Mouse (Mus musculus): ENCODE measurements around the gene Dynll1. TPM values are rescaled to one million over a fixed set of nuclear protein-coding genes. Genes with fewer than 3 reads are reported as not detected.
"Not testable (repeated sequence)": the region's sequence is repeated elsewhere in the genome, so short reads cannot be mapped to it uniquely, and the experiment has no call there.

The Dynll1 gene
- polyA plus RNA-seq, 2 experiments from 2014 or later = 272 to 484 TPM

- ATAC-seq = no peak
These were observed 11.6 kb upstream of the Dynll1 start for GRCm38 (mm10) chr5:115312354-115312753.

DNA sequence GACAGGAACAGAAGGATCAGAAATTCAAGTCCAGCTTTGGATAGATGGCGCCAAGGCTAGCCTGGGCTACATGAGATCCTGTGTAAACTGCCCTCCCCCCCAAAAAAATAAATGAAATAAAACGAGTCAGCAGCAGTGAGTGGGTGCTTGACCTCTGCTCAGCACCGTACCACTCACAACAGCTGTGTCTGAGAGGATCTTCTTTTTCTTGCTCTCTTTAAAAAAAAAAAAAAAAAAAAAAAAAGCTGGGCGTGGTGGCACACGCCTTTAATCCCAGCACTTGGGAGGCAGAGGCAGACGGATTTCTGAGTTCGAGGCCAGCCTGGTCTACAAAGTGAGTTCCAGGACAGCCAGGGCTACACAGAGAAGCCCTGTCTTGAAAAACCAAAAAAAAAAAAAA, 1.4 kb upstream of the Dynll1 start:
- not testable (repeated sequence) for ATAC-seq

GRCm38 (mm10) chr5:115301615-115302014, 816 bp upstream of the Dynll1 start:
- no peak for ATAC-seq

GRCm38 (mm10) chr5:115300035-115300744, 609 bp downstream of the Dynll1 start:
- ATAC-seq = peak; percentile 46

GRCm38 (mm10) chr5:115296347-115296746, 4.5 kb downstream of the Dynll1 start:
- no peak for ATAC-seq

DNA sequence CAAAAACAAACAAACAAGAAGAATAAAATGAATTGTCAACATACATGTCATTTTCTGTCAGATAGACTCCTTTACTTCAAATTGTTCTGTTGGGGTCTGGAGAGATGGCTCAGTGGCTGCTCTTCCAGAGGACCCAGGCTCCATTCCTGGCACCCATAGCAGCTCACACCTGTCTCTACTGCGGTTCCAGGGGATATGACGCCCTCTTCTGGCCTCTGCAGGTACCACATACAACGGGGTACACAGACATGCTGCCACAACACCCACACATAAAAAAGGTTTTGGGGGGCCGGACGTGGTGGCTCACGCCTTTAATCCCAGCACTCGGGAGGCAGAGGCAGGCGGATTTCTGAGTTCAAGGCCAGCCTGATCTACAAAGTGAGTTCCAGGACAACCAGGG, 6.6 kb downstream of the Dynll1 start:
- ATAC-seq = no peak

DNA sequence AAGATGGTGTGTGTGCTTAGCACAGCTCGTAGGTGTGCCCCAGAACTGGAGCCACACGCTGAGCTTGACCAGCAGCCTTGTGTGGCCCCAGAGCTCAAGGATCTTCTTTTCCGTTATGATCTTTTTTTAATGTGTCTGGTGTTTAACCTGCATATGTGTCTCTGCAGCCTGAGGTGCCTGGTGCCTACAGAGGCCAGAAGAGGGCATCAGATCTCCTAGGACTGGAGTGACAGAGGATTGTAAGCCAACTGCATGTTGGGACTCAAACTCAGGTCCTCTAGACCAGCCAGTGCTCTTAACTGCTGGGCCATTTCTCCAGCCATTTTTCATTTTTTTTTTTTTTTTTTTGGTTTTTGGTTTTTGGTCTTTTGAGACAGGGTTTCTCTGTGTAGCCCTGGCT, 16.1 kb downstream of the Dynll1 start:
- ATAC-seq = no peak

GRCm38 (mm10) chr5:115280050-115280687, 20.6 kb downstream of the Dynll1 start:
- peak; percentile 15 for ATAC-seq

DNA sequence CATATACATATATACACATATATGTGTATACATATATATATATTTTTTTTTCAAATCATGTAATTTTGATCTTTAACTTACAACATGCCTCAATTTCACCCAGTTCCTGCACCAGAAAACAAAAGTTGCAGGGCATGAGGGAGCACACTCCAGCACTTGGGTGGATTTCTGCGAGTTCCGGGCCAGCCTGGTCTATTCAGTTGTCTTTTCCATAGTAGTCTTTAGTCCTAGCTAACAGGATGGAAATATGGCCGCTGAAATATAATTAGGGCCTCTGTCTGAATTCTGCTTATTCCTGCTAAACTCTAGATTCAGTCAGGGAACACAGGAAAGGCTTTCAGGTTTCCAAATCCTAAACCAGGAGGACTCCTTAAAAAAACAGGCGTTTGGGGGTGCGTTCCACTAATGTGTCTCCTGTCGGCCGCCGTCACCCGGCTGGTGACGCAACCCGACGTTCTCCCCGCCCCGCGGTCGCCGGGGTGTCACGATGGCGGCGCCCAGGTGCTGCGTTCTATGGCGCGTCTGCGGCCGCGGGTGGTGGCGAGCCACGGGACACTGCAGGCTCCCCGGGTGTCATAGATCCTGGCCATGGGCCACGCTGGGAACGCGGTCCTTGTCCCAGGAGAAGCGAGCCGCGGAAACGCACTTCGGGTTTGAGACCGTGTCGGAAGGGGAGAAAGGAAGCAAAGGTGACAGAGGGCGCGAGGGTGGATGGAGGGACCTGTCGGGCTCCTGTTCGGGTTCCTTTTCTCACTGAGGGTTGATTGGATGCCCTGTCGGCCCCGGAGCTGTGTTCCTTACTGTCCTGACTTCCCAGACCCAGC, 21.4 kb downstream of the Dynll1 start, which contains the start of gene Coq5:
Gene Coq5 (plus strand): TSS at position 441 of the 824 bp plus-strand sequence.
- ATAC-seq = peak; percentile 90

GRCm38 (mm10) chr5:115278785-115279184, 22.0 kb downstream of the Dynll1 start:
- ATAC-seq = no peak

- no peak for ATAC-seq
These were observed 22.7 kb downstream of the Dynll1 start for GRCm38 (mm10) chr5:115278053-115278452.

GRCm38 (mm10) chr5:115275998-115276397, 24.8 kb downstream of the Dynll1 start:
- no peak for ATAC-seq

DNA sequence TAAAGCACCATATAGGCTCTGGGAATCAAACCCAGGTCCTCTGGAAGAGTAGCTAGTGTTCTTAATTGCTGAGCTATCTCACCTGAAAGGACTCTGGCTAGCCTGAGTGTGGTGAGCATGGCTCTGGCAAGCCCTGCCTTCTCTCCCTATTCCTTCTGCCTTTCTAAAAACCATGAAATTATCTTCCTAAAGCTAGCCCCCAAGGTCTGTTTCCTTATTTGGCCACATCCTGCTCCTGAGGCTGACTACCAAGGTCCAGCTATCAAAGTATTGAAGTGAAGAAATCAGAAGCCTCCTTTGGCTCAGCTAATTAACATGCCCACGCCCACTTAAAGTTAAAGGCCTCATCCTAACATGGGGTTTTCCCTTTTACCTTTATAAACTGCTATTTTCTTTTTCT, 26.0 kb downstream of the Dynll1 start:
- ATAC-seq = no peak

GRCm38 (mm10) chr5:115274353-115274752, 26.4 kb downstream of the Dynll1 start:
- ATAC-seq = no peak

- ATAC-seq = no peak
These were observed 27.2 kb downstream of the Dynll1 start for GRCm38 (mm10) chr5:115273549-115274135.

DNA sequence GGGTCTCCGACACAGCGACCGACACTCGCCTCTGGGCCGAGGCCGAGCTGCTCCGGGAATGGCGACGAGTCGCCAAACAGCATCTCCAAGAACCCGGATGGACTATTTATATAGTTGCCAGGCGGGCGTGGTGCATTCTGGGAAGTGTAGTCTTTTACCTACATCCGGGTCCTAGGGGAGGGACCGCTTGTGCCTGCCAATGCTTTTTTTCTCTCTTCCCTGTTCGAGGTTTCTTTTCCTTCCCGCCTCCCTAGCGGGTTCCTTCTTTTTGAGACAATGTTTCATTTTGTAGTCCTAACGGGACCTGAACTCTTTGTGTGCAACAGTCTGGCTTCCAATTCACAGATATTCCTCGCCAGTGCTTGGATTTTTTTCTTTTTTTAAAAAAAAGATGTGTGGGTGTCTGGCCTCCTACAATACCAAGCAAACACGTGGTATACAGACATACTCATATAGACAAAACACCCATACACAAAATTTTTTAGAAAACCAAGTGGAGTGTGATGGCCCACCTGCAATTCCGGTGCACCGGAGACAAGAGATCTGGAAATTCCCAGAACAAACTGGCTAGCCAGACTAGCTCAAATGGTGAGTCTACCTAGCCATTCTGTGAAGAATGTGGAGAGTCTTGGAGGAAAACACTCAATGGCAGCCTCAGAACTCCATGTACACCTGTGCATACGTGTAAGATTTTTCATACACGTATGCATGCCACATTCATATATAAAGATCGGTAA, 27.8 kb downstream of the Dynll1 start, which contains the start of gene Rnf10:
Gene Rnf10 (minus strand): TSS at position 87 of the 737 bp plus-strand sequence.
- peak; percentile 87 for ATAC-seq

DNA sequence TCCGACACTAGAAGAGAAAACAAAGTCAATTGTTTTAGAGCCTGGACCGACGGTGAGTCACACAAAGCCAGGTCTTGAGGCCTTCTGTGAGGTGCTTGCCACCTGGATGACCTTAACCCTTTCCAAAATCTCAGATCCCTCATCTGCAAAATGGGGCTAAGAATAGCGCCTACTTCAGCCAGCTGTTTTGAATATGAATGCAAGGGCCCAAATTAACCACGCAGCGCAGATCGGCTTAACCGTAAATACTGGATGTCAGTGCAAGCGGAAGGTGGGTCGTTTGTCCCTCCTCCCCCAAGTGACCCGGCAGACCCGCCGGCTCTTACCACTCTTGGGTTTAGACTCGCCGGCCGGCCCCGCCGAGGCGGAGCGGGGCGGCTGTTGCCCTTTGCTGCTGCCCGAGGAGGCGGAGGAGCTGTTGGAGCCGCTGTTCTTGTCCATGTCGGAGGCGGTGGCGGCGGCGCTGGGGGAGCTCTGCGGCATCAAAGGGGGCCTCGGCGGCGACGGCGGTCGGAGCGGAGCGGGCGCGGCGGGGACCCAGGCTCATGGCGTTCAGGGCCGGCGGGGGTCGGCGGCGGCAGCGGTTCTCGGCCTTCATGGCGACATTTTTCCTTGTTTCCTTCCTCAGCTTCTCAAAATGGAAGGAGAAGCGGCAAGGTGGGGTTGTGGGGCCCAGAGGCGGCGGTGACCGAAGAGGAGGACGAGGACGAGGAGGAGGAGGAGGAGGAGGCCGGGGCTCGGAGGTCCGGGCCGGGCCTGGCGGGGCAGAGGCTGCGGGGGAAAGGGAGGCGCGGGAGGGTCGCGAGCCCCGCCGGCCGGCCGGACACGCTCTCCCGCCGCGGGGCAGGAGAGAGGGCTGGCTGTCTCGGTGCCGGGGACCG, 28.6 kb downstream of the Dynll1 start:
- peak; percentile 30 for ATAC-seq

- ATAC-seq = no peak
These were observed 30.8 kb downstream of the Dynll1 start for GRCm38 (mm10) chr5:115269969-115270368.

- no peak for ATAC-seq
These were observed 32.5 kb downstream of the Dynll1 start for GRCm38 (mm10) chr5:115268266-115268665.

- ATAC-seq = no peak
These were observed 33.2 kb downstream of the Dynll1 start for GRCm38 (mm10) chr5:115267469-115268045.

Measured in CD4-positive, CD25-positive, alpha-beta regulatory T cell, adult 4 months (primary cell).